Mouse (Mus musculus) MEL (cell line): ENCODE measurements around the gene Ostf1. TPM values are rescaled to one million over a fixed set of nuclear protein-coding genes. Genes with fewer than 3 reads are reported as not detected.

Experiments
- DNase-seq: peaks from one replicate; pipeline ENCODE4 v3.0.0; 2011; ENCODE audit warnings: low read depth, low spot score
- H3K27ac ChIP-seq: 2 replicates; pipeline ENCODE4 v1.5.1; 2012; ENCODE audit warnings: low read depth, mild to moderate bottlenecking, control low read depth, low read length, moderate library complexity; ENCODE audit not compliant: control insufficient read depth
- H3K27me3 ChIP-seq, 2 experiments: fragments of 150-350 bp in 1 of 2; sonication (generic) in 1 of 2; 2 replicates each; pipeline ENCODE4 v1.6.1; 2012; ENCODE audit warnings: low read length in 2 of 2, mild to moderate bottlenecking in 2 of 2, improper control_type of control experiment in 1 of 2, moderate library complexity in 1 of 2; ENCODE audit not compliant: insufficient read depth in 2 of 2, control insufficient read depth in 1 of 2
- H3K36me3 ChIP-seq, 2 experiments: 2 replicates each; pipeline ENCODE4 v1.6.1; 2012 to 2014; ENCODE audit warnings: low read length in 2 of 2, improper control_type of control experiment in 1 of 2, inconsistent platforms in 1 of 2, mild to moderate bottlenecking in 1 of 2; ENCODE audit not compliant: insufficient read depth in 2 of 2, control insufficient read depth in 1 of 2
- H3K4me1 ChIP-seq, 2 experiments: fragments of 150-350 bp in 1 of 2; sonication (generic) in 1 of 2; 2 replicates each; pipeline ENCODE4 v1.6.1; 2012; ENCODE audit warnings: low read length in 2 of 2, improper control_type of control experiment in 1 of 2, mild to moderate bottlenecking in 1 of 2; ENCODE audit not compliant: insufficient read depth in 2 of 2, control insufficient read depth in 1 of 2
- H3K4me3 ChIP-seq, 2 experiments: fragments of 150-350 bp in 1 of 2; sonication (generic) in 1 of 2; 2 replicates each; pipeline ENCODE4 v1.5.1; 2012; ENCODE audit warnings: low read depth in 2 of 2, low read length in 2 of 2, mild to moderate bottlenecking in 2 of 2, moderate library complexity in 2 of 2, control low read depth in 1 of 2, improper control_type of control experiment in 1 of 2; ENCODE audit not compliant: control insufficient read depth in 1 of 2, insufficient read depth in 1 of 2
- H3K79me2 ChIP-seq: 2 replicates; pipeline ENCODE4 v1.6.1; 2012; ENCODE audit warnings: mild to moderate bottlenecking, low read length, moderate library complexity; ENCODE audit not compliant: control insufficient read depth, poor library complexity, insufficient read depth
- H3K9ac ChIP-seq: 2 replicates; pipeline ENCODE4 v1.6.1; 2012; ENCODE audit warnings: low read depth, mild to moderate bottlenecking, control low read depth, low read length, moderate library complexity; ENCODE audit not compliant: control insufficient read depth, poor library complexity, severe bottlenecking
- H3K9me3 ChIP-seq: fragments of 150-350 bp; sonication (generic); replicated peaks from 2 replicates; pipeline ENCODE4 v1.6.1; 2012; ENCODE audit warnings: mild to moderate bottlenecking, low read length, improper control_type of control experiment, moderate library complexity; ENCODE audit not compliant: insufficient read depth
- BHLHE40 ChIP-seq: IDR thresholded peaks from 2 replicates; pipeline ENCODE4 v1.6.1; 2012; ENCODE audit warnings: low read depth, mild to moderate bottlenecking, inconsistent platforms, low read length, improper control_type of control experiment, borderline replicate concordance
- CHD2 ChIP-seq: IDR thresholded peaks from 2 replicates; pipeline ENCODE4 v1.6.1; 2011; ENCODE audit warnings: low read length, improper control_type of control experiment
- E2F4 ChIP-seq: IDR thresholded peaks from 2 replicates; pipeline ENCODE4 v1.6.1; 2011; ENCODE audit warnings: low read depth, low read length, improper control_type of control experiment, borderline replicate concordance
- ELF1 ChIP-seq: IDR thresholded peaks from 2 replicates; pipeline ENCODE4 v1.6.1; 2014; ENCODE audit warnings: low read depth, mild to moderate bottlenecking, inconsistent platforms, low read length, improper control_type of control experiment, moderate library complexity
- ETS1 ChIP-seq: IDR thresholded peaks from 2 replicates; pipeline ENCODE4 v1.6.1; 2012; ENCODE audit warnings: low read depth, mild to moderate bottlenecking, inconsistent platforms, low read length, improper control_type of control experiment, moderate library complexity
- GABPA ChIP-seq: IDR thresholded peaks from 2 replicates; pipeline ENCODE4 v1.6.1; 2012; ENCODE audit warnings: low read depth, mild to moderate bottlenecking, inconsistent platforms, low read length, improper control_type of control experiment, moderate library complexity
- GATA1 ChIP-seq: IDR thresholded peaks from 2 replicates; pipeline ENCODE4 v1.6.1; 2011; ENCODE audit warnings: low read depth, low read length, improper control_type of control experiment
- JUND ChIP-seq: IDR thresholded peaks from 2 replicates; pipeline ENCODE4 v1.6.1; 2011; ENCODE audit warnings: low read depth, mild to moderate bottlenecking, improper control_type of control experiment, low read length
- KAT2A ChIP-seq: conservative IDR thresholded peaks from 2 replicates; pipeline ENCODE4 v1.6.1; 2012; ENCODE audit warnings: low read depth, low read length, improper control_type of control experiment, inconsistent platforms
- MAFK ChIP-seq: IDR thresholded peaks from 2 replicates; pipeline ENCODE4 v1.6.1; 2011; ENCODE audit warnings: low read depth, mild to moderate bottlenecking, low read length, improper control_type of control experiment, borderline replicate concordance
- MAX ChIP-seq: IDR thresholded peaks from 2 replicates; pipeline ENCODE4 v1.6.1; 2011; ENCODE audit warnings: low read length, improper control_type of control experiment
- MEF2A ChIP-seq: IDR thresholded peaks from 2 replicates; pipeline ENCODE4 v1.6.1; 2014; ENCODE audit warnings: low read depth, mild to moderate bottlenecking, inconsistent platforms, low read length, improper control_type of control experiment; ENCODE audit not compliant: poor library complexity, insufficient replicate concordance, severe bottlenecking; ENCODE audit errors: extremely low read depth
- MYB ChIP-seq: IDR thresholded peaks from 2 replicates; pipeline ENCODE4 v1.6.1; 2011; ENCODE audit warnings: mild to moderate bottlenecking, low read depth, low read length, improper control_type of control experiment
- MYC ChIP-seq: IDR thresholded peaks from 2 replicates; pipeline ENCODE4 v1.6.1; 2011; ENCODE audit warnings: low read depth, mild to moderate bottlenecking, low read length, improper control_type of control experiment, moderate library complexity
- NELFE ChIP-seq: IDR thresholded peaks from 2 replicates; pipeline ENCODE4 v1.6.1; 2011; ENCODE audit warnings: low read depth, low read length, improper control_type of control experiment
- NRF1 ChIP-seq: IDR thresholded peaks from 2 replicates; pipeline ENCODE4 v1.6.1; 2014; ENCODE audit warnings: low read depth, mild to moderate bottlenecking, inconsistent platforms, low read length, improper control_type of control experiment, moderate library complexity; ENCODE audit not compliant: poor library complexity, insufficient read depth, severe bottlenecking
- POLR2A ChIP-seq, 2 experiments: IDR thresholded peaks; 2 replicates each; pipeline ENCODE4 v1.6.1; 2011 to 2012; ENCODE audit warnings: low read length in 2 of 2, mild to moderate bottlenecking in 2 of 2, control low read depth in 1 of 2, improper control_type of control experiment in 1 of 2, low read depth in 1 of 2, moderate library complexity in 1 of 2; ENCODE audit not compliant: control insufficient read depth in 1 of 2, insufficient read depth in 1 of 2, poor library complexity in 1 of 2
- POLR2AphosphoS5 ChIP-seq: IDR thresholded peaks from 2 replicates; pipeline ENCODE4 v1.6.1; 2012; ENCODE audit warnings: low read depth, borderline replicate concordance, mild to moderate bottlenecking, inconsistent platforms, low read length, moderate library complexity, mixed read lengths
- SMC3 ChIP-seq: IDR thresholded peaks from 2 replicates; pipeline ENCODE4 v1.6.1; 2011; ENCODE audit warnings: low read depth, low read length, improper control_type of control experiment
- TAL1 ChIP-seq: IDR thresholded peaks from 2 replicates; pipeline ENCODE4 v1.6.1; 2012; ENCODE audit warnings: mild to moderate bottlenecking, inconsistent platforms, low read length, moderate library complexity, mixed read lengths
- TCF12 ChIP-seq: IDR thresholded peaks from 2 replicates; pipeline ENCODE4 v1.6.1; 2014; ENCODE audit warnings: low read depth, mild to moderate bottlenecking, inconsistent platforms, low read length, improper control_type of control experiment, moderate library complexity
- UBTF ChIP-seq: IDR thresholded peaks from 2 replicates; pipeline ENCODE4 v1.6.1; 2012; ENCODE audit warnings: low read depth, mild to moderate bottlenecking, inconsistent platforms, low read length, improper control_type of control experiment, moderate library complexity, borderline replicate concordance; ENCODE audit not compliant: insufficient read depth
- USF2 ChIP-seq, 2 experiments: IDR thresholded peaks; 2 replicates each; pipeline ENCODE4 v1.6.1; 2011 to 2012; ENCODE audit warnings: improper control_type of control experiment in 2 of 2, low read length in 2 of 2, borderline replicate concordance in 1 of 2, inconsistent platforms in 1 of 2, low read depth in 1 of 2, mild to moderate bottlenecking in 1 of 2; ENCODE audit not compliant: insufficient read depth in 1 of 2
- ZC3H11A ChIP-seq: IDR thresholded peaks from 2 replicates; pipeline ENCODE4 v1.6.1; 2012; ENCODE audit warnings: low read depth, mild to moderate bottlenecking, inconsistent platforms, low read length, improper control_type of control experiment
- ZNF384 ChIP-seq: IDR thresholded peaks from 2 replicates; pipeline ENCODE4 v1.6.1; 2012; ENCODE audit warnings: low read depth, mild to moderate bottlenecking, inconsistent platforms, low read length, improper control_type of control experiment
- polyA plus RNA-seq, 2 experiments: library from polyadenylated mRNA; stranded (reverse) in 1 of 2; unstranded in 1 of 2; fragments of >175 nt in 1 of 2; fragments of >200 nt in 1 of 2; gene quantifications; 2 replicates each; pipeline versions ENCODE4 v1.2.1 to v1.2.4; 2012; ENCODE audit warnings: low replicate concordance in 2 of 2, low read depth in 1 of 2; ENCODE audit not compliant: insufficient read length in 2 of 2, insufficient read depth in 1 of 2, missing spikeins in 1 of 2
- total RNA-seq: library from RNA; depleted of rRNA; stranded (reverse); fragments of 300-350 nt; gene quantifications from 2 replicates; pipeline ENCODE4 v1.2.3, GENCODE M21; 2012

The Ostf1 gene
- total and polyA plus RNA-seq, 3 experiments: 117 to 162 TPM; not detected in 1

DNA sequence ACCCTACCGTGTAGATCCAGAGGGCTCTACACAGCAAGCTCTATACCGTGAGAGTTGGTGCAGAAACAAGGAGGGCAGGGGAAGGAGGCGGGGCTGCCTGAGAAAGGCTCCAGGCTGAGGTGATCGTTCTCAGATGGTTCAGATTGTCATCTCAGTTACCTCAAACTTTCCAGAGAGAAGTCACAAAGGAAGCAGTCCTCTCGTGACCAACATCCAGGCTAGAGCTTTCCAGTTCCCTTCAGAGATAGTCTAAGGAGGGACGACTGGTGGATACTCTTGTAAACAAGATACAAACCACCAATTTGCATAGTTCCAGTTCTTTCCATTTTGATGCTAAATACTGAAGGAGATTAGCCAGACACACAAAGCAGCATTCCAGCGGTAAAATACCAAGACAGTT lies 23.7 kb downstream of the Ostf1 start:
- TF ChIP-seq TAL1: no peak
- no peak for TF ChIP-seq SMC3
- TF ChIP-seq UBTF: no peak
- no peak for TF ChIP-seq MYB
- TF ChIP-seq ZC3H11A: no peak
- no peak for TF ChIP-seq BHLHE40
- no peak for TF ChIP-seq E2F4
- no peak for TF ChIP-seq GATA1
- no peak for TF ChIP-seq JUND
- TF ChIP-seq TCF12: no peak
- no peak for TF ChIP-seq NRF1
- TF ChIP-seq POLR2AphosphoS5: no peak
- Histone ChIP-seq H3K4me3 (no peak overlapping the region), H3K9ac (no peak overlapping the region), H3K36me3 (no peaks in the 10 kb centered on the region), H3K27ac (no peak overlapping the region), H3K4me1 (no peaks in the 10 kb centered on the region), H3K27me3 (no peaks in the 10 kb centered on the region), H3K9me3 (no peaks in the 10 kb centered on the region), H3K79me2 (peaks cover 35% of the 10 kb centered on the region)
- no peak for DNase-seq

- H3K27me3 ChIP-seq: no peaks in the 10 kb centered on the region
Observed at GRCm38 (mm10) chr19:18603011-18603410, 28.6 kb downstream of the Ostf1 start.

More at GRCm38 (mm10) chr19:18603011-18603410, 28.6 kb downstream of the Ostf1 start:
- H3K4me1 ChIP-seq: peaks cover 4 to 7% of the 10 kb centered on the region in 2 experiments; a peak in 2 of 4 replicates
- TF ChIP-seq NELFE (no peak), TCF12 (no peak), ETS1 (no peak), MAFK (no peak), POLR2A (IDR thresholded peaks at IDR 0.05; ENCODE audit: control insufficient read depth in 1 of 2, insufficient read depth in 1 of 2, low read depth in 1 of 2, low read length in 2 of 2, poor library complexity in 1 of 2) (no peak), ZNF384 (no peak), GABPA (no peak), ZC3H11A (no peak), USF2 (IDR thresholded peaks at IDR 0.05; ENCODE audit: borderline replicate concordance in 1 of 2, insufficient read depth in 1 of 2, low read depth in 1 of 2, low read length in 2 of 2) (no peak), ELF1 (no peak), BHLHE40 (no peak), MEF2A (no peak), UBTF (no peak), MYC (no peak), TAL1 (no peak), KAT2A (no peak), MAX (no peak), NRF1 (no peak), CHD2 (no peak), GATA1 (no peak)
- H3K36me3 ChIP-seq: peaks cover 1 to 10% of the 10 kb centered on the region in 2 experiments; a peak in 3 of 4 replicates
- no peak overlapping the region for H3K4me3 ChIP-seq
- peaks cover 25% of the 10 kb centered on the region for H3K79me2 ChIP-seq
- no peak overlapping the region for H3K27ac ChIP-seq
- no peaks in the 10 kb centered on the region for H3K9me3 ChIP-seq
- DNase-seq: no peak
- H3K9ac ChIP-seq: no peak overlapping the region
